Mouse (Mus musculus): ENCODE results near the gene Hist1h2bf. TPM values are rescaled to one million over a fixed set of nuclear protein-coding genes. Genes with fewer than 3 reads are reported as not detected.
"Not testable (repeated sequence)": the region's sequence is repeated elsewhere in the genome, so short reads cannot be mapped to it uniquely, and the experiment has no call there.

The Hist1h2bf gene
- polyA plus RNA-seq, 1 experiment from 2014 or later = 6.7 TPM

GRCm38 (mm10) chr13:23605052-23605451, 31.1 kb upstream of the Hist1h2bf start:
- H3K36me3 ChIP-seq (replicated peaks) = 0 out of 2 replicates have a peak, but pooled peaks cover 3% of the 10 kb centered on the region
- H3K4me2 ChIP-seq = no peak overlapping the region
- H3K4me3 ChIP-seq (replicated peaks) = no peak overlapping the region
- 79% methylated on average over 3 of the region's 3 CpGs for WGBS (ENCODE audit: insufficient replicate concordance)
- H3K4me1 ChIP-seq (replicated peaks) = peaks cover 34% of the 10 kb centered on the region
- no peaks in the 10 kb centered on the region for H3K9me3 ChIP-seq (replicated peaks)
- no peak overlapping the region for H3K9ac ChIP-seq
- no peaks in the 10 kb centered on the region for H3K27me3 ChIP-seq
- ATAC-seq (ENCODE audit: insufficient read depth) = no peak
- H3K27ac ChIP-seq (replicated peaks) = no peak overlapping the region; the same call in 1 of the 2 replicates

- Histone ChIP-seq H3K4me1 (replicated peaks) (peaks cover 28% of the 10 kb centered on the region), H3K9me3 (replicated peaks) (no peaks in the 10 kb centered on the region), H3K4me3 (replicated peaks) (no peak overlapping the region), H3K27me3 (no peaks in the 10 kb centered on the region), H3K4me2 (no peak overlapping the region), H3K36me3 (replicated peaks) (0 out of 2 replicates have a peak, but pooled peaks cover 3% of the 10 kb centered on the region), H3K9ac (no peak overlapping the region), H3K27ac (replicated peaks) (no peak overlapping the region; the same call in 1 of the 2 replicates)
- WGBS (ENCODE audit: insufficient replicate concordance) = 78% methylated on average over 3 of the region's 3 CpGs
- no peak for ATAC-seq (ENCODE audit: insufficient read depth)
Observed at GRCm38 (mm10) chr13:23604452-23604851, 30.5 kb upstream of the Hist1h2bf start.

- Histone ChIP-seq H3K9me3 (replicated peaks) (no peaks in the 10 kb centered on the region), H3K4me3 (replicated peaks) (no peak overlapping the region), H3K4me1 (replicated peaks) (peaks cover 17% of the 10 kb centered on the region), H3K27ac (replicated peaks) (peak overlapping the region; percentile 25; the same call in 1 of the 2 replicates), H3K36me3 (replicated peaks) (0 out of 2 replicates have a peak, but pooled peaks cover 3% of the 10 kb centered on the region), H3K9ac (no peak overlapping the region), H3K4me2 (no peak overlapping the region), H3K27me3 (no peaks in the 10 kb centered on the region)
- no peak for ATAC-seq (ENCODE audit: insufficient read depth)
- 42% methylated on average over 7 of the region's 7 CpGs for WGBS (ENCODE audit: insufficient replicate concordance)
Observed at GRCm38 (mm10) chr13:23603182-23603699, 29.2 kb upstream of the Hist1h2bf start.

- 4% methylated on average over 9 of the region's 9 CpGs for WGBS (ENCODE audit: insufficient replicate concordance)
- Histone ChIP-seq H3K4me1 (replicated peaks) (peaks cover 45% of the 10 kb centered on the region), H3K4me2 (0 out of 2 replicates have a peak overlapping the region, but pooled peaks have one; percentile 21), H3K27me3 (no peaks in the 10 kb centered on the region), H3K36me3 (replicated peaks) (0 out of 2 replicates have a peak, but pooled peaks cover 3% of the 10 kb centered on the region), H3K9ac (peak overlapping the region; percentile 7; the same call in 1 of the 2 replicates), H3K27ac (replicated peaks) (peak overlapping the region; percentile 88), H3K9me3 (replicated peaks) (no peaks in the 10 kb centered on the region), H3K4me3 (replicated peaks) (no peak overlapping the region)
- no peak for ATAC-seq (ENCODE audit: insufficient read depth)
Observed at GRCm38 (mm10) chr13:23597957-23598356, 24.0 kb upstream of the Hist1h2bf start.

GRCm38 (mm10) chr13:23595622-23596372, 21.8 kb upstream of the Hist1h2bf start:
- ATAC-seq (ENCODE audit: insufficient read depth) = peak; percentile 94
- Histone ChIP-seq H3K4me1 (replicated peaks) (peaks cover 53% of the 10 kb centered on the region), H3K9ac (peak overlapping the region; percentile 41), H3K4me3 (replicated peaks) (peak overlapping the region; percentile 6; the same call in 1 of the 2 replicates), H3K27me3 (no peaks in the 10 kb centered on the region), H3K9me3 (replicated peaks) (no peaks in the 10 kb centered on the region), H3K27ac (replicated peaks) (peak overlapping the region; percentile 88), H3K4me2 (peak overlapping the region; percentile 21), H3K36me3 (replicated peaks) (no peaks in the 10 kb centered on the region)
- 30% methylated on average over 7 of the region's 7 CpGs for WGBS (ENCODE audit: insufficient replicate concordance)

- WGBS (ENCODE audit: insufficient replicate concordance) = 16% methylated on average over 2 of the region's 2 CpGs
- ATAC-seq (ENCODE audit: insufficient read depth) = peak; percentile 55
- Histone ChIP-seq H3K36me3 (replicated peaks) (no peaks in the 10 kb centered on the region), H3K4me2 (peak overlapping the region; percentile 21), H3K9me3 (replicated peaks) (no peaks in the 10 kb centered on the region), H3K4me3 (replicated peaks) (0 out of 2 replicates have a peak overlapping the region, but pooled peaks have one; percentile 6), H3K27ac (replicated peaks) (peak overlapping the region; percentile 88), H3K4me1 (replicated peaks) (peaks cover 53% of the 10 kb centered on the region), H3K9ac (peak overlapping the region; percentile 41), H3K27me3 (no peaks in the 10 kb centered on the region)
Observed at GRCm38 (mm10) chr13:23595185-23595584, 21.2 kb upstream of the Hist1h2bf start.

- Histone ChIP-seq H3K4me3 (replicated peaks) (no peak overlapping the region), H3K9me3 (replicated peaks) (no peaks in the 10 kb centered on the region), H3K4me2 (peak overlapping the region; percentile 21; the same call in 1 of the 2 replicates), H3K27ac (replicated peaks) (peak overlapping the region; percentile 84), H3K9ac (peak overlapping the region; percentile 35), H3K36me3 (replicated peaks) (no peaks in the 10 kb centered on the region), H3K4me1 (replicated peaks) (peaks cover 57% of the 10 kb centered on the region), H3K27me3 (no peaks in the 10 kb centered on the region)
- ATAC-seq (ENCODE audit: insufficient read depth) = no peak
- 13% methylated on average over 5 of the region's 5 CpGs for WGBS (ENCODE audit: insufficient replicate concordance)
Observed at GRCm38 (mm10) chr13:23593051-23593770, 19.2 kb upstream of the Hist1h2bf start.

- Histone ChIP-seq H3K9ac (peak overlapping the region; percentile 35; the same call in 1 of the 2 replicates), H3K27me3 (no peaks in the 10 kb centered on the region), H3K36me3 (replicated peaks) (no peaks in the 10 kb centered on the region), H3K27ac (replicated peaks) (peak overlapping the region; percentile 84), H3K4me2 (no peak overlapping the region), H3K9me3 (replicated peaks) (no peaks in the 10 kb centered on the region), H3K4me3 (replicated peaks) (no peak overlapping the region), H3K4me1 (replicated peaks) (peaks cover 57% of the 10 kb centered on the region)
- ATAC-seq (ENCODE audit: insufficient read depth) = no peak
- WGBS (ENCODE audit: insufficient replicate concordance) = 73% methylated on average over 7 of the region's 7 CpGs
Observed at GRCm38 (mm10) chr13:23592614-23593013, 18.6 kb upstream of the Hist1h2bf start.

- H3K4me3 ChIP-seq (replicated peaks); H3K27me3 ChIP-seq; ATAC-seq (ENCODE audit: insufficient read depth); H3K27ac ChIP-seq (replicated peaks); H3K36me3 ChIP-seq (replicated peaks); H3K9me3 ChIP-seq (replicated peaks); H3K9ac ChIP-seq; H3K4me2 ChIP-seq: not testable (repeated sequence)
- peaks cover 54% of the 10 kb centered on the region for H3K4me1 ChIP-seq (replicated peaks)
- WGBS (ENCODE audit: insufficient replicate concordance) = 67% methylated on average over 7 of the region's 7 CpGs
Observed at GRCm38 (mm10) chr13:23591886-23592285, 17.9 kb upstream of the Hist1h2bf start.

GRCm38 (mm10) chr13:23591206-23591605, 17.2 kb upstream of the Hist1h2bf start:
- Histone ChIP-seq H3K36me3 (replicated peaks) (no peaks in the 10 kb centered on the region), H3K4me3 (replicated peaks) (no peak overlapping the region), H3K4me1 (replicated peaks) (peaks cover 55% of the 10 kb centered on the region), H3K27ac (replicated peaks) (no peak overlapping the region), H3K27me3 (no peaks in the 10 kb centered on the region), H3K9ac (no peak overlapping the region), H3K9me3 (replicated peaks) (no peaks in the 10 kb centered on the region), H3K4me2 (no peak overlapping the region)
- 84% methylated on average over 7 of the region's 7 CpGs for WGBS (ENCODE audit: insufficient replicate concordance)
- ATAC-seq (ENCODE audit: insufficient read depth) = no peak

GRCm38 (mm10) chr13:23586940-23587225, 12.9 kb upstream of the Hist1h2bf start:
- peak overlapping the region; percentile 97 for H3K27ac ChIP-seq (replicated peaks)
- peak overlapping the region; percentile 66 for H3K9ac ChIP-seq
- peak overlapping the region; percentile 74 for H3K4me2 ChIP-seq
- no peaks in the 10 kb centered on the region for H3K27me3 ChIP-seq
- 4% methylated on average over 1 of the region's 1 CpGs for WGBS (ENCODE audit: insufficient replicate concordance)
- H3K4me1 ChIP-seq (replicated peaks) = peaks cover 44% of the 10 kb centered on the region
- ATAC-seq (ENCODE audit: insufficient read depth) = no peak
- H3K9me3 ChIP-seq (replicated peaks) = no peaks in the 10 kb centered on the region
- H3K36me3 ChIP-seq (replicated peaks) = no peaks in the 10 kb centered on the region
- peak overlapping the region; percentile 60 for H3K4me3 ChIP-seq (replicated peaks)
